Mouse (Mus musculus) myocyte (in vitro differentiated cells): ENCODE data around the gene Pagr1b. TPM values are rescaled to one million over a fixed set of nuclear protein-coding genes. Genes with fewer than 3 reads are reported as not detected.

Source experiments
- H3K27me3 ChIP-seq: one replicate; pipeline ENCODE4 v1.6.1; 2011; ENCODE audit not compliant: control insufficient read depth, insufficient read depth, insufficient read length
- H3K36me3 ChIP-seq: one replicate; pipeline ENCODE4 v1.6.1; 2011; ENCODE audit not compliant: control insufficient read depth, insufficient read depth
- H3K4me2 ChIP-seq: one replicate; pipeline ENCODE4 v1.6.1; 2011; ENCODE audit warnings: low read depth, control low read depth
- H3K4me3 ChIP-seq: one replicate; pipeline ENCODE4 v1.5.1; 2011; ENCODE audit warnings: mild to moderate bottlenecking, control low read depth, moderate library complexity
- H3K79me2 ChIP-seq: one replicate; pipeline ENCODE4 v1.6.1; 2011; ENCODE audit not compliant: control insufficient read depth, insufficient read depth
- H3ac ChIP-seq: one replicate; pipeline ENCODE4 v1.6.1; 2011; ENCODE audit not compliant: control insufficient read depth, insufficient read length
- CEBPB ChIP-seq: IDR thresholded peaks from 2 replicates; pipeline ENCODE4 v1.6.1; 2011; ENCODE audit warnings: mild to moderate bottlenecking, moderate library complexity; ENCODE audit not compliant: poor library complexity, insufficient read depth, severe bottlenecking
- E2F4 ChIP-seq: IDR thresholded peaks from one replicate; pipeline ENCODE4 v1.6.1; 2011; ENCODE audit warnings: mild to moderate bottlenecking, control low read depth, moderate library complexity; ENCODE audit not compliant: insufficient read depth
- MAX ChIP-seq: IDR thresholded peaks from one replicate; pipeline ENCODE4 v1.6.1; 2011; ENCODE audit warnings: low read depth, mild to moderate bottlenecking, control low read depth
- POLR2A ChIP-seq: IDR thresholded peaks from one replicate; pipeline ENCODE4 v1.6.1; 2011; ENCODE audit warnings: low read depth, mild to moderate bottlenecking, control low read depth, moderate library complexity; ENCODE audit not compliant: insufficient read length
- REST ChIP-seq: IDR thresholded peaks from one replicate; pipeline ENCODE4 v1.6.1; 2011; ENCODE audit warnings: mild to moderate bottlenecking, control low read depth, moderate library complexity; ENCODE audit not compliant: insufficient read depth, insufficient read length
- SRF ChIP-seq: IDR thresholded peaks from one replicate; pipeline ENCODE4 v1.6.1; 2011; ENCODE audit warnings: low read depth; ENCODE audit not compliant: control insufficient read depth, insufficient read length
- TCF3 ChIP-seq: IDR thresholded peaks from one replicate; pipeline ENCODE4 v1.6.1; 2011; ENCODE audit warnings: low read depth, control low read depth; ENCODE audit not compliant: insufficient read length
- polyA plus RNA-seq: library from polyadenylated mRNA; unstranded; fragments of >200 nt; fragmentation: generic; extraction: Trizol; gene quantifications from one replicate; pipeline ENCODE4 v1.2.1, GENCODE M21; 2012; ENCODE audit warnings: missing spikeins

The Pagr1b gene
- polyA plus RNA-seq, 1 experiment = 0.95 TPM

DNA sequence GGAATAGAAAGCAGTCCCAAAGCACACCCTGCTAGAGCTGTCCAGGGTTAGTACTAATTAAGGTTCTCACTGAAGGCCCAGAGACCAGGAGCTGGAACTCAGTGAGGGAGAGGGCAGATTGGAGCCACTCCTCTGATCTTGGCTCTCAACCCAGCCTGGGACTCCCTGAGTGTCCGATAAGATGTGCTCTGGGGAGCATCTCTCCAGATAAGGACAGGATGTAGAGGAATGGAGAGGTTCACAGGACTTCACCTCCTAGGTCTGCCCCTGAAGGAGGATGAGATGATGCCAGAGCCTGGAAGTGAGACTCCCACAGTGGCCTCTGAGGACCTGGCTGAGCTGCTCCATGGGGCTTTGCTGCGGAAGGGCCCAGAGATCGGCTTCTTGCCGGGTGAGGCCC, 64.5 kb downstream of the Pagr1b start:
- Histone ChIP-seq H3K36me3 (no peaks in the 10 kb centered on the region), H3K4me3 (no peak overlapping the region), H3K27me3 (peaks cover 16% of the 10 kb centered on the region), H3K79me2 (no peaks in the 10 kb centered on the region), H3K4me2 (no peak overlapping the region), H3ac (no peak overlapping the region)
- no peak for TF ChIP-seq E2F4
- no peak for TF ChIP-seq MAX
- TF ChIP-seq CEBPB = no peak
- TF ChIP-seq REST = no peak
- no peak for TF ChIP-seq TCF3
- no peak for TF ChIP-seq SRF
- TF ChIP-seq POLR2A = no peak

Other genes with a start within 250 kb of the Pagr1b start
- 82.2 TPM for gene Ypel3, start 239.5 kb downstream of the Pagr1b start, polyA plus RNA-seq
- 0.23 TPM for gene Tbx6, start 235.0 kb downstream of the Pagr1b start, polyA plus RNA-seq
- 113 TPM for gene Ppp4c, start 224.0 kb downstream of the Pagr1b start, polyA plus RNA-seq
- gene Fam57b, start 218.8 kb downstream of the Pagr1b start, polyA plus RNA-seq = 0.94 TPM
- not detected for gene 4930451I11Rik, start 184.8 kb downstream of the Pagr1b start, polyA plus RNA-seq
- not detected for gene Doc2a, start 169.1 kb downstream of the Pagr1b start, polyA plus RNA-seq
- gene Hirip3, start 154.5 kb downstream of the Pagr1b start, polyA plus RNA-seq = 16.2 TPM
- 62.4 TPM for gene Ino80e, start 154.1 kb downstream of the Pagr1b start, polyA plus RNA-seq
- 26.6 TPM for gene Taok2, start 131.8 kb downstream of the Pagr1b start, polyA plus RNA-seq
- gene Tmem219, start 93.6 kb downstream of the Pagr1b start, polyA plus RNA-seq = 34.1 TPM
- 14.6 TPM for gene Kctd13, start 87.6 kb downstream of the Pagr1b start, polyA plus RNA-seq
- gene Asphd1, start 66.9 kb downstream of the Pagr1b start, polyA plus RNA-seq = 0.11 TPM
- 0.10 TPM for gene Sez6l2, start 65.9 kb downstream of the Pagr1b start, polyA plus RNA-seq
- gene Cdipt, start 40.6 kb downstream of the Pagr1b start, polyA plus RNA-seq = 173 TPM
- 0.18 TPM for gene Cdiptos, start 40.4 kb downstream of the Pagr1b start, polyA plus RNA-seq
- gene Mvp, start 1.9 kb downstream of the Pagr1b start, polyA plus RNA-seq = 111 TPM
- 8.1 TPM for gene Pagr1a, start 868 bp upstream of the Pagr1b start, polyA plus RNA-seq
- gene Gm42742, start 4.6 kb upstream of the Pagr1b start, polyA plus RNA-seq = 37.7 TPM
- gene Prrt2, start 4.7 kb upstream of the Pagr1b start, polyA plus RNA-seq = not detected
- 115 TPM for gene Maz, start 10.6 kb upstream of the Pagr1b start, polyA plus RNA-seq
- 29.9 TPM for gene Kif22, start 26.0 kb upstream of the Pagr1b start, polyA plus RNA-seq
- gene Zg16, start 70.8 kb upstream of the Pagr1b start, polyA plus RNA-seq = not detected
- 45.0 TPM for gene AI467606, start 74.9 kb upstream of the Pagr1b start, polyA plus RNA-seq
- gene Qprt, start 105.7 kb upstream of the Pagr1b start, polyA plus RNA-seq = 0.04 TPM
- gene Spn, start 121.3 kb upstream of the Pagr1b start, polyA plus RNA-seq = 21.7 TPM
- gene Cd2bp2, start 179.6 kb upstream of the Pagr1b start, polyA plus RNA-seq = 58.3 TPM
- 62.8 TPM for gene Tbc1d10b, start 192.0 kb upstream of the Pagr1b start, polyA plus RNA-seq
- 10,881 TPM for gene Mylpf, start 192.4 kb upstream of the Pagr1b start, polyA plus RNA-seq
- 11.4 TPM for gene Zfp553, start 216.6 kb upstream of the Pagr1b start, polyA plus RNA-seq
- gene Sept1, start 216.6 kb upstream of the Pagr1b start, polyA plus RNA-seq = 2.2 TPM
- 34.9 TPM for gene Zfp771, start 227.8 kb upstream of the Pagr1b start, polyA plus RNA-seq
- 76.9 TPM for gene Dctpp1, start 244.2 kb upstream of the Pagr1b start, polyA plus RNA-seq